Mouse (Mus musculus) heart, adult 18-20 months (tissue): ENCODE measurements around the gene Nfia. TPM values are rescaled to one million over a fixed set of nuclear protein-coding genes. Genes with fewer than 3 reads are reported as not detected.

Source experiments
- DNase-seq, 2 experiments: peaks; one replicate each; pipeline ENCODE4 v3.0.0; 2021 to 2022; ENCODE audit warnings: mixed read lengths in 1 of 2
- total RNA-seq, 2 experiments: library from RNA; stranded (reverse); gene quantifications; 2 replicates each; pipeline ENCODE4 v1.2.3; 2021

The Nfia gene
- total RNA-seq, 2 experiments from 2014 or later: 115 to 127 TPM

DNA sequence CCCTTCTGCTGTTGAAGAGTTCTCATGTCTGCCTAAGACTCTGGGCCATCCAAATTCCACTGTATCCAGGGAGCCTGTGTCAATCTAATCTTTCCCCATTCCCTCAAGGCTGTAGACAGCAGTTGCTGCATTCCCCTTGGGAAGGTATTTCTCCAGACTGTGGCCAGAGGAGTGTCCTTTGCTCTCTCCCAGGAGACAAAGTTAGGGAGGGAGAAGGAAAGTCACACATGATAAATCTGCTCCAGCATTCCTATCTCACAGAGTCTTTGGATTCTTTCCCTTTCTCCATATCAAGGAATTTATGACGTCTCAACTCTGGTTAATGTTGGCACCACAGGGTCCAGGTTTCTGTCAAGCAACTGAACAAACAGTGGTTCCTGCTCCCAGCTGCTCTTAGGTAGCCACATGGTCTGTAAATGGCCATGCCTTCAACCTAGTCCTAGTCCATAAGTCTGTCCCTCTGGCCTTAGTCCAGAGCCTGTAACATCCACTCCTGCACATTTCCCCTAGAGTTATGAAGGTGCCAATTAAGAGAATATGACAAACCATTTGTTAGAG is 370.4 kb downstream of the Nfia start:
- DNase-seq: peak; percentile 73 to 88

DNA sequence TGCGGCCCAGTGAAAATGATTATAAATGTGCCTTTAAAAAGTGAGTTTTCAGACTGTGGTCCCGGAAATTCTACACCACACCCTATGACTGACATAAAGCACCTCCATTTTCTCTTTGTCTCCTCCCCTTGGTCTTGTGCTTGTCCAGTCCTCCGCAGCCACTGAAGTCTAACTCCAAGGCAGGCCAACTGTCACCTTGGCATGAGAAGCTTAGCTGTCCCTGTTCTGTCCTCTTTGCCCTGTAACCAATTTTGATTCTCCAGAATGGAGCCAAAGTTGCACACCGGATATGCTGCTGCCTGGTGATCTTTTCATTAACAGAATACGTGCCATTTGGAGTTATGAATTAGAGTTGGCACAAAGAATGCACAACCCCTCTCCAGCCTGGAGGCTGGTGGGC is 378.0 kb downstream of the Nfia start:
- no peak for DNase-seq

DNA sequence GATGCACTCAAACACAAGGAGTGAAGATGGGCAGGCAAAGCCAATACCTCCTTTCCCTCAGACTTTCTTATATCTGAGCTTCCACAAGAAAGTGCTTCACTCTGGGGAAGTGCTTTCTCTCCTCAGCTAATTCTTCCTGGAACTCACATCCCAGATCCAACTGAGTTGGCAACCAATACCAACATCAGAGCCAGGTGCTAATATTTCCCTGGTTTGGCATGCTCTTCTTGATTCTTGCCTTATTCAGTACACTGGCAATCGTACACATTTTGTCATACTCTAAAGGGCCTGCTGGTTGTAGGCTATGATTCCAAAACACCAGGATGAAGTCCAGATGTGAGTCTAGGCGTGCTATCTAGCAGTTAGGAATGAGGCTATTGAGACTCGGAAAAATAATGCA is 385.4 kb downstream of the Nfia start:
- peak in 1 of 2 experiments; percentile 11 for DNase-seq

DNA sequence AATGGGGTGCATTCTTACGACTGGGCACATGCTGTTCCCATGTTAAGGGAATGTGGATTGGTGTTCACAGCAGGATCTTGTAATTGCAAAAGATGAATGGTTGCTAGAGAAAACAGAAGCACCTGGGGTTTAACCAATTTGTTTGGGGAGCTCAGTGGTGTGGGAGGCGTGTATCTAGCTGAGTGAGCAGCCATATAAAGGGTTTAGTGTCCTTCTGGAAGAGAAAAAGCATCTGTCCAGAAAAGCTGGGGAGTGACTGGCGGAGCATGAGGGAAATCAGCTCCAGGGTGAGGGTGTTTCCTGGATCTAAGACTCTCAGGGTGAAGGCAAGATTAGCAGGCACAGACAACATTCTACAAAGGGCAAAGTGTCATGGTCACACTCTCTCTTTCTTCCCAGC is 393.8 kb downstream of the Nfia start:
- DNase-seq: no peak

Other genes with a start within 250 kb of the Nfia start
- gene E130114P18Rik, start 5.3 kb downstream of the Nfia start, total RNA-seq: not detected